Comparison of ENCODE assay signal across 8 mouse cellular contexts in the genomic region with DNA sequence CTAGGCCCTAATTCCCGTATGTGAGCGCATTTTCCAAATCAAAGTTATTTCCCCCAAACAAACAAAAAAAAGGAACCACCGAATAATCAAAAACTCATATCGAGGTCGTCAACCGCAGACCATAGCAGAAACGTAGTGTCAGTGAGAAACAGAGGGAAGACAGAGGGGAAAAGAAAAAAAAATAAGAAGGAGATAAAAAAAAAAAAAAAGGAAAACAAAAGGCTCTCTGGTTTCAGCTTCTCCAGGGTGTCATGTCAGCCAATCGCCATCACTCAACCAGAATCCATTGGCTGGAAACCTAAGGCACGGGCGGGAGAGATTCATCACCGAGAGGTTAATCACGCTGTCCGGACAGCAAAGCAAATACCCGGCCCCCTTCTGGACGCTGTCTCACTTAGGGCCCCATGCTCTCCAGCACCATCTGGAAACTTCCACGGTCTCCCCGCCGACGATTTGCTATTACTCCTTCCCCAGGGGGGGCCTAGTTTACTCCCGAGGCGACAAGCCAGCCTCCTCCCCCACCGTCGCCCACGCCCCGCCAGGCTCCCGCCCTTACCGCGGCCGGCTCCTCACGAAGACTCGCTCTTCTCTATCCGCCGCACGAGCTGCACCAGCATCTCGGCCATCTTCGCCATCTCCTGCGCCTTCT. TPM values are rescaled to one million over a fixed set of nuclear protein-coding genes. Genes with fewer than 3 reads are reported as not detected.
DNase-seq lines count a peak whose midpoint lies in the region; ATAC-seq lines count a peak whose summit lies in the region.
"Not testable (repeated sequence)": the region's sequence is repeated elsewhere in the genome, so short reads cannot be mapped to it uniquely, and the experiment has no call there.

No protein-coding gene starts in this region.

- peak overlapping the region; percentile 47 for H3K4me2 ChIP-seq in intestine, embryonic 16.5 days (ENCODE audit: low read depth, low read length)

- peak overlapping the region; percentile 71 for H3K4me3 ChIP-seq in intestine, embryonic 16.5 days (ENCODE audit: low read length)

- peak overlapping the region; percentile 85 for H3K9ac ChIP-seq in intestine, embryonic 16.5 days (ENCODE audit: low read depth, low read length)

- not testable (repeated sequence) for H3K27me3 ChIP-seq in intestine, embryonic 16.5 days (replicated peaks; ENCODE audit: control insufficient read depth, insufficient read depth, low read length)

- peaks cover 21% of the 10 kb centered on the region for H3K4me1 ChIP-seq in intestine, embryonic 16.5 days (ENCODE audit: control insufficient read depth, insufficient read depth, low read length)

- peak; percentile 62 for ATAC-seq in intestine, embryonic 16.5 days
- ATAC-seq in megakaryocyte-erythroid progenitor cell, adult 5-6 weeks (replicated peaks; ENCODE audit: low FRiP score, low TSS enrichment, poor library complexity, severe bottlenecking), result peak; percentile 43

- 3% methylated on average over 35 of the region's 37 CpGs for WGBS in intestine, embryonic 16.5 days

- peak; percentile 82 for DNase-seq in adrenal gland, postnatal 10 days
- DNase-seq in embryo, embryonic 9.5 days (ENCODE audit: extremely low spot score), result peak; percentile 62
- peak; percentile 73 to 79 for DNase-seq in gastrocnemius, postnatal 4 days (ENCODE audit: low spot score in 2 of 2)
- peak; percentile 75 to 79 for DNase-seq in left cerebral cortex, postnatal 25 days (ENCODE audit: low spot score in 2 of 2)
- peak; percentile 59 to 67 for DNase-seq in right cerebral cortex, postnatal 36 days (ENCODE audit: low spot score in 2 of 2)
- peak; percentile 65 to 73 for DNase-seq in urinary bladder, postnatal 4 days (ENCODE audit: low spot score in 2 of 2)

- not testable (repeated sequence) for H3K36me3 ChIP-seq in intestine, embryonic 16.5 days (ENCODE audit: control insufficient read depth, insufficient read depth, low read length)

- H3K9me3 ChIP-seq in intestine, embryonic 16.5 days (ENCODE audit: control insufficient read depth, low read length), result not testable (repeated sequence)

- H3K27ac ChIP-seq in intestine, embryonic 16.5 days (ENCODE audit: low read length), result peak overlapping the region; percentile 95

- intact Hi-C loops in left cerebral cortex, postnatal 25 days (cut with DNase I), result not testable (repeated sequence)

RNA-seq across cellular contexts. Expression of a gene that starts 0.8 kb away (rescaled TPM):
- 100 to 1,000 TPM; 429 to 477 TPM for total RNA-seq in adrenal gland, postnatal 10 days (2021)
- 100 to 1,000 TPM; 330 to 357 TPM for total RNA-seq in gastrocnemius, postnatal 4 days (2021)
- 280 and 296 TPM in 2 replicates for polyA plus RNA-seq in intestine, embryonic 16.5 days (2015; fragmentation: Nextera tagmentation; extraction: Ambion mirVana)
- 100 to 1,000 TPM; 437 to 460 TPM for total RNA-seq in left cerebral cortex, postnatal 25 days (2021)
- total RNA-seq in megakaryocyte-erythroid progenitor cell, adult 5-6 weeks (2014; fragmentation: Nextera tagmentation), result 150 and 174 TPM in 2 replicates
- total RNA-seq in megakaryocyte-erythroid progenitor cell, adult 5-6 weeks (2017), result 236 and 255 TPM in 2 replicates

RNA-seq across cellular contexts. Expression of a gene that starts 34.7 kb away (rescaled TPM):
- 10 to 100 TPM; 37.5 TPM for total RNA-seq in adrenal gland, postnatal 10 days (2021)
- 10 to 100 TPM; 19.6 to 20.8 TPM for total RNA-seq in gastrocnemius, postnatal 4 days (2021)
- polyA plus RNA-seq in intestine, embryonic 16.5 days (2015; fragmentation: Nextera tagmentation; extraction: Ambion mirVana), result 44.9 and 64.6 TPM in 2 replicates
- 10 to 100 TPM; 26.4 to 28.5 TPM for total RNA-seq in left cerebral cortex, postnatal 25 days (2021)
- 17.0 and 17.2 TPM in 2 replicates for total RNA-seq in megakaryocyte-erythroid progenitor cell, adult 5-6 weeks (2014; fragmentation: Nextera tagmentation)
- 7.8 and 8.3 TPM in 2 replicates for total RNA-seq in megakaryocyte-erythroid progenitor cell, adult 5-6 weeks (2017)

RNA-seq across cellular contexts. Expression of a gene that starts 47.3 kb away (rescaled TPM):
- 10 to 100 TPM; 22.6 to 27.2 TPM for total RNA-seq in adrenal gland, postnatal 10 days (2021)
- 10 to 100 TPM; 10.9 to 11.9 TPM for total RNA-seq in gastrocnemius, postnatal 4 days (2021)
- 16.5 and 19.7 TPM in 2 replicates for polyA plus RNA-seq in intestine, embryonic 16.5 days (2015; fragmentation: Nextera tagmentation; extraction: Ambion mirVana)
- total RNA-seq in left cerebral cortex, postnatal 25 days (2021), result 10 to 100 TPM; 16.0 to 21.3 TPM
- total RNA-seq in megakaryocyte-erythroid progenitor cell, adult 5-6 weeks (2014; fragmentation: Nextera tagmentation), result 10.4 and 15.1 TPM in 2 replicates
- total RNA-seq in megakaryocyte-erythroid progenitor cell, adult 5-6 weeks (2017), result 23.2 and 24.4 TPM in 2 replicates

Comparison
In these comparisons a context has a peak if more than half of its experiments do, and no peak if none do; other contexts are left out.
1. Peak in every context shown above with its lines: DNase-seq, ATAC-seq, H3K4me3 ChIP-seq and H3K27ac ChIP-seq.